Mouse (Mus musculus): ENCODE results near the gene Golgb1. TPM values are rescaled to one million over a fixed set of nuclear protein-coding genes. Genes with fewer than 3 reads are reported as not detected.
A peak's percentile ranks its signal among the peaks of the same experiment; 100 is the strongest.

Golgb1 gene
- polyA plus RNA-seq, 1 experiment from 2014 or later = 80.5 TPM

GRCm38 (mm10) chr16:36934841-36935620 is 60.1 kb downstream of the Golgb1 start, which contains the start of gene Hcls1:
TSS of gene Hcls1 (plus strand) at chr16:36934983.
- no peak for DNase-seq (ENCODE audit: low spot score)
- Histone ChIP-seq H3K4me3 (no peak within 1 kb of the TSS), H3K4me1 (no peaks in the 10 kb centered on the region), H3K9me3 (no peaks in the 10 kb centered on the region), H3K27me3 (replicated peaks; ENCODE audit: low read depth, poor library complexity, severe bottlenecking) (no peaks in the 10 kb centered on the region), H3K27ac (replicated peaks) (no peak within 1 kb of the TSS), H3K36me3 (replicated peaks) (peaks cover 33% of the 10 kb centered on the region)
- WGBS = 74% methylated on average over 7 of the region's 7 CpGs

- Histone ChIP-seq H3K4me3 (no peak overlapping the region), H3K27me3 (replicated peaks; ENCODE audit: low read depth, poor library complexity, severe bottlenecking) (no peaks in the 10 kb centered on the region), H3K9me3 (no peaks in the 10 kb centered on the region), H3K27ac (replicated peaks) (no peak overlapping the region), H3K4me1 (no peaks in the 10 kb centered on the region), H3K36me3 (replicated peaks) (peaks cover 26% of the 10 kb centered on the region)
- 85% methylated on average over 3 of the region's 3 CpGs for WGBS
- no peak for DNase-seq (ENCODE audit: low spot score)
These were observed 60.9 kb downstream of the Golgb1 start for GRCm38 (mm10) chr16:36935814-36936213.

- Histone ChIP-seq H3K9me3 (no peaks in the 10 kb centered on the region), H3K4me1 (peaks cover 7% of the 10 kb centered on the region), H3K36me3 (replicated peaks) (no peaks in the 10 kb centered on the region), H3K4me3 (no peak overlapping the region), H3K27me3 (replicated peaks; ENCODE audit: low read depth, poor library complexity, severe bottlenecking) (no peaks in the 10 kb centered on the region), H3K27ac (replicated peaks) (no peak overlapping the region)
- 81% methylated on average over 6 of the region's 6 CpGs for WGBS
- DNase-seq (ENCODE audit: low spot score) = no peak
These were observed 66.3 kb downstream of the Golgb1 start for GRCm38 (mm10) chr16:36941137-36941727.

- DNase-seq (ENCODE audit: low spot score) = no peak
- 78% methylated on average over 4 of the region's 4 CpGs for WGBS
- Histone ChIP-seq H3K36me3 (replicated peaks) (no peaks in the 10 kb centered on the region), H3K27ac (replicated peaks) (no peak overlapping the region), H3K9me3 (no peaks in the 10 kb centered on the region), H3K27me3 (replicated peaks; ENCODE audit: low read depth, poor library complexity, severe bottlenecking) (no peaks in the 10 kb centered on the region), H3K4me1 (peaks cover 7% of the 10 kb centered on the region), H3K4me3 (no peak overlapping the region)
These were observed 67.0 kb downstream of the Golgb1 start for GRCm38 (mm10) chr16:36941895-36942294.

- WGBS = 88% methylated on average over 3 of the region's 3 CpGs
- Histone ChIP-seq H3K27ac (replicated peaks) (no peak overlapping the region), H3K4me1 (peaks cover 7% of the 10 kb centered on the region), H3K9me3 (no peaks in the 10 kb centered on the region), H3K27me3 (replicated peaks; ENCODE audit: low read depth, poor library complexity, severe bottlenecking) (no peaks in the 10 kb centered on the region), H3K4me3 (no peak overlapping the region), H3K36me3 (replicated peaks) (no peaks in the 10 kb centered on the region)
- DNase-seq (ENCODE audit: low spot score) = no peak
These were observed 68.7 kb downstream of the Golgb1 start for GRCm38 (mm10) chr16:36943591-36943990.

- H3K36me3 ChIP-seq (replicated peaks) = no peaks in the 10 kb centered on the region
- DNase-seq (ENCODE audit: low spot score) = peak; percentile 22
- H3K4me3 ChIP-seq = no peak overlapping the region
- peaks cover 7% of the 10 kb centered on the region for H3K4me1 ChIP-seq
- H3K27ac ChIP-seq (replicated peaks) = no peak overlapping the region; the same call in 1 of the 2 replicates
- no peaks in the 10 kb centered on the region for H3K9me3 ChIP-seq
- 45% methylated on average over 12 of the region's 12 CpGs for WGBS
- no peaks in the 10 kb centered on the region for H3K27me3 ChIP-seq (replicated peaks; ENCODE audit: low read depth, poor library complexity, severe bottlenecking)
These were observed 70.0 kb downstream of the Golgb1 start for GRCm38 (mm10) chr16:36944895-36945424.

GRCm38 (mm10) chr16:36946459-36947159 is 71.7 kb downstream of the Golgb1 start:
- no peaks in the 10 kb centered on the region for H3K9me3 ChIP-seq
- 84% methylated on average over 8 of the region's 8 CpGs for WGBS
- H3K36me3 ChIP-seq (replicated peaks) = no peaks in the 10 kb centered on the region
- no peaks in the 10 kb centered on the region for H3K27me3 ChIP-seq (replicated peaks; ENCODE audit: low read depth, poor library complexity, severe bottlenecking)
- no peak overlapping the region for H3K4me3 ChIP-seq
- H3K4me1 ChIP-seq = peaks cover 7% of the 10 kb centered on the region
- no peak for DNase-seq (ENCODE audit: low spot score)
- H3K27ac ChIP-seq (replicated peaks) = no peak overlapping the region

- Histone ChIP-seq H3K4me3 (no peak overlapping the region), H3K27me3 (replicated peaks; ENCODE audit: low read depth, poor library complexity, severe bottlenecking) (no peaks in the 10 kb centered on the region), H3K4me1 (peaks cover 7% of the 10 kb centered on the region), H3K9me3 (no peaks in the 10 kb centered on the region), H3K27ac (replicated peaks) (no peak overlapping the region), H3K36me3 (replicated peaks) (no peaks in the 10 kb centered on the region)
- no peak for DNase-seq (ENCODE audit: low spot score)
- 72% methylated on average over 4 of the region's 4 CpGs for WGBS
These were observed 72.8 kb downstream of the Golgb1 start for GRCm38 (mm10) chr16:36947646-36948197.

- Histone ChIP-seq H3K4me3 (no peak overlapping the region), H3K27ac (replicated peaks) (no peak overlapping the region)
- no peak for DNase-seq (ENCODE audit: low spot score)
These were observed 74.8 kb downstream of the Golgb1 start for GRCm38 (mm10) chr16:36949614-36950336.

GRCm38 (mm10) chr16:36951029-36951428 is 76.1 kb downstream of the Golgb1 start:
- 60% methylated on average over 4 of the region's 4 CpGs for WGBS
- DNase-seq (ENCODE audit: low spot score) = no peak
- no peak overlapping the region for H3K27ac ChIP-seq (replicated peaks)
- no peak overlapping the region for H3K4me3 ChIP-seq
- H3K4me1 ChIP-seq = no peaks in the 10 kb centered on the region
- no peaks in the 10 kb centered on the region for H3K36me3 ChIP-seq (replicated peaks)
- no peaks in the 10 kb centered on the region for H3K9me3 ChIP-seq
- no peaks in the 10 kb centered on the region for H3K27me3 ChIP-seq (replicated peaks; ENCODE audit: low read depth, poor library complexity, severe bottlenecking)

More at GRCm38 (mm10) chr16:36949614-36950336, 74.8 kb downstream of the Golgb1 start:
- Histone ChIP-seq H3K27me3 (replicated peaks; ENCODE audit: low read depth, poor library complexity, severe bottlenecking) (no peaks in the 10 kb centered on the region), H3K36me3 (replicated peaks) (no peaks in the 10 kb centered on the region), H3K9me3 (no peaks in the 10 kb centered on the region), H3K4me1 (peaks cover 6% of the 10 kb centered on the region)
- WGBS = 75% methylated on average over 8 of the region's 8 CpGs

GRCm38 (mm10) chr16:36955106-36955505 is 80.2 kb downstream of the Golgb1 start:
- Histone ChIP-seq H3K4me1 (no peaks in the 10 kb centered on the region), H3K9me3 (no peaks in the 10 kb centered on the region), H3K4me3 (no peak overlapping the region), H3K36me3 (replicated peaks) (no peaks in the 10 kb centered on the region), H3K27me3 (replicated peaks; ENCODE audit: low read depth, poor library complexity, severe bottlenecking) (no peaks in the 10 kb centered on the region), H3K27ac (replicated peaks) (no peak overlapping the region)
- DNase-seq (ENCODE audit: low spot score) = no peak
- 49% methylated on average over 11 of the region's 11 CpGs for whole genome bisulfite sequencing

- Histone ChIP-seq H3K4me1 (no peaks in the 10 kb centered on the region), H3K9me3 (no peaks in the 10 kb centered on the region), H3K36me3 (replicated peaks) (no peaks in the 10 kb centered on the region), H3K27ac (replicated peaks) (no peak overlapping the region), H3K27me3 (replicated peaks; ENCODE audit: low read depth, poor library complexity, severe bottlenecking) (no peaks in the 10 kb centered on the region), H3K4me3 (no peak overlapping the region)
- 88% methylated on average over 4 of the region's 4 CpGs for WGBS
- no peak for DNase-seq (ENCODE audit: low spot score)
These were observed 88.5 kb downstream of the Golgb1 start for GRCm38 (mm10) chr16:36963415-36963814.
